Mouse (Mus musculus): ENCODE measurements at regions not wholly inside any gene's neighbourhood (a gene's known extent, or its start where the extent isn't known, plus 50 kb on each side); places are given as distances from the start of the nearest gene placed in this dataset.

DNA sequence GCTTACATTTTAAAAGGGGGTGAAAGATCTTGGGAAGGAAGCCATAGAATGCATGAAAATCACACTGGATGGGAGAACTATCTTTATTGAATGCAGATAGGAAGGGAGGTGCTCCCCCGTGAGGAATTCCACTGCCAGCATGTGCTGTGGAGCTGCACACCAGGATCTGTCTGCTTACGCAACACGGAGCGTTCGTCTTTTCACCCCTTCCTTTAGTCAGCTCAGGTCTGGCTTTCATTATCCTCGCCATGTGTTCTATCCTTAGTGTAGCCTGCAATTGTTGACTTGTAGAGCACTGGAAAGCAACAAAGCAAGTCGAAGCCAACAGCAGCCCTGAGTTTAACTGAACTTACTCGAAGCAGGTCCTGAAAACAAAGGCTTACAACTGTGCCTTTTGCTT is 194.4 kb upstream of the Zfp637 start:
- no peak for ATAC-seq (replicated peaks; ENCODE audit: low FRiP score, low TSS enrichment, poor library complexity, severe bottlenecking)

DNA sequence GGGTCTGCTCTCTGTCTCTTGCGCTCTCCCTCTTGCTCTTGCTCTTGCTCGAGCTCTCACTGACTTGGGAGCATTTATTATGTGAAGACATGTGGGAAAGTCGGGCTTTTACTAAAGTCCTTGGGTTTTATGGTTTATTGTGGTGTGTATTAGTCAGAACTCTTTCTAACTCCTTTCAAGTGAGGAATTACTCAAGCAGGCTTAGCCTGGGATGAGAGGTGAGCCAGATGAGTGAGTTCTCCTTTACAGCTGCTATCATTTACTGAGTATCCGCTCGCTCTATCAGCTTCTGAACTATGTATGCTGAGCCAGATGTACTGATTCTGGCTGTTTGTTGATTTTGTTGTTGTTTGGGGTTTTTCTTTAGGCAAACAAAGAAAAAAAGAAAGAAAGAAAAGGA is 190.4 kb upstream of the Zfp637 start:
- ATAC-seq (replicated peaks; ENCODE audit: low FRiP score, low TSS enrichment, poor library complexity, severe bottlenecking), result no peak

GRCm38 (mm10) chr6:117651551-117651950 is 189.4 kb upstream of the Zfp637 start:
- ATAC-seq (replicated peaks; ENCODE audit: low FRiP score, low TSS enrichment, poor library complexity, severe bottlenecking), result no peak

DNA sequence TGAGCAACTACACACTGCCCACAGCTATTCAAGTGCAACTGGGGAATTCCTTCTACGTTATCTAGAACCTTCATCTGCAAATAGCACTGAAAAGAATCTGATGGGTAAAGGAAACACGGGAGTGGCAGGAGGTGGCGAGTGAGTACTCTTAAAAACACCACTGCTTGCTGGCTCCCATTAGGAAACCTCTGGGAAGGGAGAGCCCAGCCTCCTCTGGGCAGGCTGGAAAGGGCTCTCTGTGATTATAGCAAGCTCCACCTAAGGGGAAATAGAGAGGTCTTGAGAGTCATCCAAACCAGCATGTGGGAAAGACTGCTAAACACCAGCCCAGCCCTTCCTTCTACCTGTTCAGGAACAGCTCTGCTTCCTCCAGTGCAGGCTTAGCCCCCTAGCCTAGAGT is 189.0 kb upstream of the Zfp637 start:
- ATAC-seq (replicated peaks; ENCODE audit: low FRiP score, low TSS enrichment, poor library complexity, severe bottlenecking), result no peak

GRCm38 (mm10) chr6:117652917-117653316 is 188.1 kb upstream of the Zfp637 start:
- no peak for ATAC-seq (replicated peaks; ENCODE audit: low FRiP score, low TSS enrichment, poor library complexity, severe bottlenecking)

GRCm38 (mm10) chr6:117653886-117654425 is 187.0 kb upstream of the Zfp637 start:
- no peak for ATAC-seq (replicated peaks; ENCODE audit: low FRiP score, low TSS enrichment, poor library complexity, severe bottlenecking)

DNA sequence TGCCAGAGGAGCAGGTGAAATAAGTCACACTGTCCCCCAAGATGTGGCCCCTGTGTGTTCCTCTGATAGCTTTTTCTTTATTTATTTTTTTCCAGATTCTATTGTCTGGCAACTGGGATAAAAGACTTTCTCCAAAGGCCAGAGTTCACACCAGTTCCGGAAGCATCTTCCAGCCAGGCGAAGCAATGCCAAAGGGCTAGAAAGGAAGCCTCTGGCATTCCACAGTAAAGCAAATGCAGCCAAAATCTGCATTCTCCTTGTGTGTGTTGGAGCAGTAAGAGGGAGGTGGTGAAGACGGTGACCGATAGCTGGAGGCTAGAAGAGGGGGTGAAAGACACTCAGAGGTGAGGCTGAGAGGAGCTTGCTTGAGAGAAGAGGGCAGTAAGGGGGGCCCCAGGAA is 185.0 kb upstream of the Zfp637 start:
- no peak for ATAC-seq (replicated peaks; ENCODE audit: low FRiP score, low TSS enrichment, poor library complexity, severe bottlenecking)

DNA sequence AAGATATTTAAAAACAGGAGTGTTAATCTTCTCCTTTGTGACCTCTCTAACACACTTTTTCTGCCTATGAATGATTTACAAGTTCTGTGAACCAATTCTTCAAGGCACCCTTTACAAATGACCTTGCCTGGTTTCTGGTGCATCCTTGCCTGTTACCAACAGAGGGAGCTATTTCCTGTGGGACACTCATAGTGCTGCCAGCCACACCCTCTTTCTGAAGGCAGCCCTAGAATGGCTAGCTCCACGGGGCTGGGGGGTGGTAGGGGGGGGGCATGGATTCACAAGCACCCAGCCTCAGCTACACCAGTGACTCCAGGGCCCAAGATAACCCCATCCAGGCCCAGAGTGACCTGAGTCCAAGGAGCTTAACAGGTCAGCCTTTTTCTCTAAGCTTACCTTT is 180.4 kb upstream of the Zfp637 start:
- ATAC-seq (replicated peaks; ENCODE audit: low FRiP score, low TSS enrichment, poor library complexity, severe bottlenecking), result peak; percentile 88

GRCm38 (mm10) chr6:117662635-117663034 is 178.3 kb upstream of the Zfp637 start:
- no peak for ATAC-seq (replicated peaks; ENCODE audit: low FRiP score, low TSS enrichment, poor library complexity, severe bottlenecking)

DNA sequence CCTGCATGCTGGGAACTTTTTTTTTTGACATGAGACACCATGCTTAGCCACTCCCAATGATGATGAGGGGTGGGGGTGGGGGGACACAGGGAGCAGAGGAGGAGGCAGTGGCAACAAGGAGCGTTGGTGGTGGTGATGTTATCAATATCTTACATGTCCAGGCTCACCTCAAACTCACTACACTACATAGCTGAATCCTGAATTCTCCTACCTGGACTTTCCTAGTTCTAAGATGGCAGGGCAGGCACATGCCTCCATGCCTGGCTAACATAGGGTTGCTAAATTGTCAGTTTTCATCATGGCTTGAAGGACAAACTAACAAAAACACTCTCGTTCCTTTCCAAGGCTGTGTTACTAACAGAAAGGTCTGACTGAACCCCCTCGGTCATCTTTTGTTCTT is 170.6 kb upstream of the Zfp637 start:
- ATAC-seq (replicated peaks; ENCODE audit: low FRiP score, low TSS enrichment, poor library complexity, severe bottlenecking), result no peak

DNA sequence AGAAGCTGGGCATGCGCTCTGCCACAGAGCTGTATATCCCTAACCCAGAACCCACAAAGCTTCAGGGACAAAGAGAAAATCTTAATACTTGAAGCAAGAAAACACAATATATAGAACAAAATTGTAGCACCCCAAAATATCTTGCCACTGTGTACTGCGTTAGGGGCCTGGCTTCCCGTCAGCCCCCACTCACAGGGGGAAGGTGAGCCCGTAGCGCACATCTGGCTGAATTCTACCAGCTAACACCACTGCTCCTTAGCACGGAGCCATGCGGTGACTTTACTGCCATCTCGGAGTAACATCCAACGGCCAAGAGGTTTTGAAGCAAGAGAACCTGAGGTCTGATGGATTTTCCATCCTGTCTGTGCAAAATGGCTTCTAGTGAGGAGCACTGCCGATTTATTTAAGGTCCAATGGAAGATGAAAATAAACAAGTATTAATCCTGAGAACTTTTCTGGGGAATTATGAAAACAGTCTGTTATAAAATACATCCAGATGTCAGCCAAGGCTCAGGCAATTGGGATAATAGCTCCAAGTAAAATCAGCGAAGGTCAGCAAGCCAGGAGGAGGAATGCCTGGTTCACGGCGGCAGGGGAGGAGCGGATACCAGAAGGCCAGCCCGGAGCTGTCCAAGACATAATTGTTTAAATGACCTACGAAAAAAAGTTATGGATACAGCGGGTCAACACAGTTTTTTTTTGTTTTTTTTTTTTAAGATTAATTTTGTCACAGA is 170.0 kb upstream of the Zfp637 start:
- ATAC-seq (replicated peaks; ENCODE audit: low FRiP score, low TSS enrichment, poor library complexity, severe bottlenecking), result no peak

- peak; percentile 78 for ATAC-seq (replicated peaks; ENCODE audit: low FRiP score, low TSS enrichment, poor library complexity, severe bottlenecking)
Observed at GRCm38 (mm10) chr6:117675059-117675800, 165.8 kb upstream of the Zfp637 start.

- no peak for ATAC-seq (replicated peaks; ENCODE audit: low FRiP score, low TSS enrichment, poor library complexity, severe bottlenecking)
Observed at GRCm38 (mm10) chr6:117676064-117676821, 164.7 kb upstream of the Zfp637 start.

DNA sequence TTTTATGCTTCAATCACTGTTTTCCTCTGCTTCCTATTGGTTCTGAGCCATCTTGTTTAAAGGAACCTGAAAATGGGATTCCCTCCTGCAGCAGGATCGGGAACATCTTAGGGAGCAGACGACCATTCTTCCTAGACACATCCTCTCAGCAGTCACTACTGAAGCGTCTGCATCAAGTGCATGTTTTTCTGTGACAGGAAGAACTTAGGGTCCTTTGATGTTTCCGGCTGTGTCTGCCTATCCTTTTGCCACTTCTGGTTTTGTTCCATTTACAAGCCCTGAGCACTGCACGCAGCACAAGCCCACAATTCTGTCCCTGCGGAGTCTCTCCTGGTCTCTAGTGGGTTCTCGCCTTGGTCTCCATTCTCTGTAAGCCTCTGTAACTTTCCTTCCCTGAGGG is 163.9 kb upstream of the Zfp637 start:
- no peak for ATAC-seq (replicated peaks; ENCODE audit: low FRiP score, low TSS enrichment, poor library complexity, severe bottlenecking)

DNA sequence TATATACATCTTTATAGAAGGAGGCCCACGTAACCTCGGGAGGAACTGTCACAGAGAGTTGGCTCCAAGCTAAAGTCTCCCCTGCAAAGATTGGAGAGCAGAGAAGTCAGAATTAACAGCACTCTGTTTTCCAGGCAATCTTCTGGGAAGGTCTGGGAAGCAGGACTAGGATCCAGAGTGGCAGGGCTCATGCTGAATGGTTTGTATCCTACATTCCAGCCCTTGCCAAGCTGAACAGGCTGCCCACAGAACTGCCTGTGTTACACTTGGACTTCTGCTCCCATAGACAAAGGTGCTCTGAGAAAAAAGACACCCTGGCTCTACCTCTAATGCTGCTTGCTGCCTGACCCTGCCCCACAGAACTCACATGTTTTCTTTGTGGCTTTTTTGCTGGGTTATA is 163.2 kb upstream of the Zfp637 start:
- ATAC-seq (replicated peaks; ENCODE audit: low FRiP score, low TSS enrichment, poor library complexity, severe bottlenecking), result no peak

GRCm38 (mm10) chr6:117678276-117678675 is 162.7 kb upstream of the Zfp637 start:
- no peak for ATAC-seq (replicated peaks; ENCODE audit: low FRiP score, low TSS enrichment, poor library complexity, severe bottlenecking)

DNA sequence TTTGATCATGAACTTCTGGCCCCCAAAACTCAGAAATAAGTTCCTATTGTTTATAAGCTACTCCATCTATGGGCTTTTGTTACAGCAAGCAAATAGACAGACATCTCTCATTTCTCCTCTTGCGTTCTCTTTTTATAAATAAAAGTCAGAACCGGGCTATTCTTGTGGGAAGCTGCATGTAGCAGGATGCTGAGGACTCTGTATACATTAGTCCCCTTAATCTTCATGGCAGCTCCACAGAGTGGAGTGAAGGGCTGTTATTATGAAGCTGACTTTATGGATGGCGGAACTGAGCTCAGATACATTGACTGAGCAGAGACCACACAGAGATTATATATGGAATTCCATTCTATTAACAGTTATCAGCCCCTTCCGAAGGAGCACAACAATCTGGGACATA is 162.1 kb upstream of the Zfp637 start:
- ATAC-seq (replicated peaks; ENCODE audit: low FRiP score, low TSS enrichment, poor library complexity, severe bottlenecking), result no peak

GRCm38 (mm10) chr6:117686212-117686611 is 154.8 kb upstream of the Zfp637 start:
- no peak for ATAC-seq (replicated peaks; ENCODE audit: low FRiP score, low TSS enrichment, poor library complexity, severe bottlenecking)

DNA sequence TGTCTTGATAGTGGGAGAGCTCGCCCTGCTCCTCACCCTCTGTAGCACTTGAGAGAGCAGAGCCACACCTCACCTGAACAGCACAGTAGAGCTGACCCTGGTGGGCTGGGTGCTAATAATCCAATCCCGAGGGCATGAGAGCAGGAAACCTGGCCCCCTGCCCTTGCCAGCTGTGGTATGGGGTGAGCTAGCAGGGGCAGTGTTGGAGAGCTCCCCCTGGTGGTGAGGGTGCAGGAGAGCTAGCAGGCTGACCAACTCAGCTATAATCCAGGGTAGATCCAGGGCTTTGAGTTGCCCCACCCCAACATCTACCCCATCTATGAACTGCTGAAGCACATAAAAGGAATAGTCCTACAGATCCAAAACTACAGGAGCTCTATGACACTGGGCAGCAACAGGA is 153.9 kb upstream of the Zfp637 start:
- peak; percentile 74 for ATAC-seq (replicated peaks; ENCODE audit: low FRiP score, low TSS enrichment, poor library complexity, severe bottlenecking)

DNA sequence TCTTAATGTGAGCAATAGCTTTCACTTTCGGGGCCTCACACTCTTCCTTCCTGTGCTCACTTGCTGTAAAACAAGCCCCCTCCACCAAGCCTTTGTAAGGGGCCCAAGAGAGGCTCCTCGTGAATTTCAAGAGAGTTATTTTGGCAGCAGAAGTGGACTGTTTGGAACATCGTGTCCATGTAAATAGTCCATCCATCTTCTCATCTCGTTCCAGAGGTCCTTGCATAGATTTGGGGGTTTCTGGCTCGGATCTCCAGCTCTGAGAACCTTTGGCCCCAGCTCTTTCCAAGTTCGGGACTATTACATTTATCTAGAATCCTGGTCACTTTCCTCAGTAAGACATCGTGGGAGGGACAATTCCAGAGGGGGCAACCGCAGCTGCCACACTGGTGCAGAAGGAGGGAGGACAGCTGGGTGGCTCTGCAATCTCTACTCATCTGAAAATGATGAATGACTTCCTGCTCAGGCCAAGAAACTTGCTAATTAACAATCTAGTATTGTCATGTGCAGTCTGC is 152.3 kb upstream of the Zfp637 start:
- no peak for ATAC-seq (replicated peaks; ENCODE audit: low FRiP score, low TSS enrichment, poor library complexity, severe bottlenecking)
